Mouse (Mus musculus) limb, embryonic 14.5 days (tissue): ENCODE measurements around the gene Rubcn. TPM values are rescaled to one million over a fixed set of nuclear protein-coding genes. Genes with fewer than 3 reads are reported as not detected.
A peak's percentile ranks its signal among the peaks of the same experiment; 100 is the strongest.

Experiments used
- ATAC-seq: fragments of 200-750 bp; cut with Nextera tagmentation; 2 replicates; pipeline ENCODE4 v1.8.0; 2017; ENCODE audit warnings: low read depth, moderate number of reproducible peaks, moderate TSS enrichment; ENCODE audit not compliant: low FRiP score
- DNase-seq: peaks from one replicate; pipeline ENCODE4 v3.0.0-alpha.2; 2015; ENCODE audit warnings: low spot score
- H3K27ac ChIP-seq: fragments of 300-500 bp; sonication (generic); replicated peaks from 2 replicates; pipeline ENCODE4 v1.5.1; 2014; ENCODE audit warnings: low read depth, mild to moderate bottlenecking, low read length, moderate library complexity, mixed read lengths
- H3K27me3 ChIP-seq: fragments of 300-500 bp; sonication (generic); 2 replicates; pipeline ENCODE4 v1.6.1; 2014; ENCODE audit warnings: low read length, mixed read lengths; ENCODE audit not compliant: control insufficient read depth, insufficient read depth
- H3K36me3 ChIP-seq: fragments of 300-500 bp; sonication (generic); 2 replicates; pipeline ENCODE4 v1.6.1; 2014; ENCODE audit warnings: mild to moderate bottlenecking, low read length, moderate library complexity, mixed read lengths; ENCODE audit not compliant: control insufficient read depth, insufficient read depth
- H3K4me1 ChIP-seq: fragments of 300-500 bp; sonication (generic); 2 replicates; pipeline ENCODE4 v1.6.1; 2014; ENCODE audit warnings: antibody characterized with exemption, low read length, mixed read lengths; ENCODE audit not compliant: control insufficient read depth, insufficient read depth
- H3K4me2 ChIP-seq: fragments of 300-500 bp; sonication (generic); replicated peaks from 2 replicates; pipeline ENCODE4 v1.6.1; 2014; ENCODE audit warnings: low read depth, mild to moderate bottlenecking, low read length, moderate library complexity; ENCODE audit not compliant: severe bottlenecking
- H3K4me3 ChIP-seq: fragments of 300-500 bp; sonication (generic); replicated peaks from 2 replicates; pipeline ENCODE4 v1.5.1; 2014; ENCODE audit warnings: low read length
- H3K9ac ChIP-seq: fragments of 300-500 bp; sonication (generic); 2 replicates; pipeline ENCODE4 v1.6.1; 2014; ENCODE audit warnings: mild to moderate bottlenecking, low read depth, low read length, moderate library complexity; ENCODE audit not compliant: severe bottlenecking
- H3K9me3 ChIP-seq: fragments of 300-500 bp; sonication (generic); 2 replicates; pipeline ENCODE4 v1.6.1; 2016; ENCODE audit warnings: low read length; ENCODE audit not compliant: control insufficient read depth
- POLR2A ChIP-seq: fragments of 200-500 bp; IDR thresholded peaks from 2 replicates; pipeline ENCODE4 v1.8.0; 2012; ENCODE audit warnings: inconsistent platforms, mild to moderate bottlenecking, moderate library complexity, borderline replicate concordance; ENCODE audit not compliant: insufficient read depth, insufficient read length; ENCODE audit errors: extremely low read depth
- WGBS: fragments of 180-500 bp; shearing (Covaris S2); extraction: QIAGEN DNeasy Blood & Tissue Kit; methylation state at CpG from one replicate; pipeline ENCODE4 v1.1.7; 2014; 5-methylcytosine and 5-hydroxymethylcytosine counted together
- polyA plus RNA-seq, 2 experiments: library from polyadenylated mRNA; depleted of rRNA in 1 of 2; stranded (reverse) in 1 of 2; unstranded in 1 of 2; fragments of >200 nt; fragmentation: Nextera tagmentation in 1 of 2; extraction: Ambion mirVana in 1 of 2; gene quantifications; 2 replicates each; pipeline versions ENCODE4 v1.2.1 to v1.2.3; 2012 to 2014

Gene Rubcn
- polyA plus RNA-seq, 2 experiments: 19.6 to 35.7 TPM

GRCm38 (mm10) chr16:32821772-32822449 is 55.7 kb downstream of the Rubcn start:
- DNase-seq: no peak
- H3K36me3 ChIP-seq: peaks cover 45% of the 10 kb centered on the region
- no peaks in the 10 kb centered on the region for H3K4me1 ChIP-seq
- H3K27ac ChIP-seq: no peak overlapping the region
- no peaks in the 10 kb centered on the region for H3K9me3 ChIP-seq
- no peak for ATAC-seq
- TF ChIP-seq POLR2A: no peak
- WGBS: 65% methylated on average over 10 of the region's 10 CpGs
- H3K9ac ChIP-seq: no peak overlapping the region
- H3K4me2 ChIP-seq: no peak overlapping the region
- H3K27me3 ChIP-seq: no peaks in the 10 kb centered on the region
- no peak overlapping the region for H3K4me3 ChIP-seq

DNA sequence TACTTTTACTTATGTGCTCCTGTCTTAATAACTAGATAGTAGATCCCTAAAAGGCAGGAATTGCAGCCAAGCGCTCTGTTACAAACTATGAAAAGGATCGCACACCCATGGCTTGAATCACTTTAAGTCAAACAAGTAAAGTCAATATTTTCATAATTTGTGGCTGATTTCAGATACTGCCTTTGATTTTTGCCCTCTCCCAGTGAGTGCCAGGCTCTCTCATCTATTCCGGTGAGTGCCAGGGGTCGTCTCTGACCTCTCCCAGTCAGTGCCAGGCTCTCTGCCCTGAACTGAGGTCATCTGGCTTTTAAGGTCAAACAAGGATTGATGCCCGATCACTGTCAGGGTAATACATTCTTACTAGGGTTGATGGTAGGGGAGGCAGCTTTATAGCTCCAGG is 59.1 kb downstream of the Rubcn start:
- H3K27me3 ChIP-seq: no peaks in the 10 kb centered on the region
- H3K4me3 ChIP-seq: no peak overlapping the region
- ATAC-seq (no peak), DNase-seq (no peak)
- no peak for TF ChIP-seq POLR2A
- no peaks in the 10 kb centered on the region for H3K9me3 ChIP-seq
- WGBS: 83% methylated on average over 5 of the region's 5 CpGs
- H3K4me1 ChIP-seq: peaks cover 10% of the 10 kb centered on the region
- peaks cover 15% of the 10 kb centered on the region; the same call in 1 of the 2 replicates for H3K36me3 ChIP-seq
- no peak overlapping the region for H3K9ac ChIP-seq
- no peak overlapping the region for H3K27ac ChIP-seq
- H3K4me2 ChIP-seq: no peak overlapping the region

GRCm38 (mm10) chr16:32818036-32818435 is 59.5 kb downstream of the Rubcn start:
- Histone ChIP-seq H3K4me3 (no peak overlapping the region), H3K4me1 (peaks cover 10% of the 10 kb centered on the region), H3K9ac (no peak overlapping the region), H3K27me3 (no peaks in the 10 kb centered on the region), H3K27ac (no peak overlapping the region), H3K4me2 (no peak overlapping the region), H3K36me3 (0 out of 2 replicates have a peak, but pooled peaks cover 11% of the 10 kb centered on the region), H3K9me3 (no peaks in the 10 kb centered on the region)
- ATAC-seq (no peak), DNase-seq (no peak)
- TF ChIP-seq POLR2A: no peak
- 87% methylated on average over 4 of the region's 4 CpGs for WGBS

GRCm38 (mm10) chr16:32815160-32815605 is 62.4 kb downstream of the Rubcn start:
- Histone ChIP-seq H3K4me2 (peak overlapping the region; percentile 47), H3K27ac (no peak overlapping the region), H3K9ac (0 out of 2 replicates have a peak overlapping the region, but pooled peaks have one; percentile 12), H3K36me3 (no peaks in the 10 kb centered on the region), H3K4me1 (peaks cover 10% of the 10 kb centered on the region), H3K27me3 (no peaks in the 10 kb centered on the region), H3K4me3 (peak overlapping the region; percentile 19), H3K9me3 (no peaks in the 10 kb centered on the region)
- 2% methylated on average over 6 of the region's 6 CpGs for WGBS
- peak; percentile 20 for DNase-seq
- TF ChIP-seq POLR2A: no peak
- ATAC-seq: peak; percentile 75

GRCm38 (mm10) chr16:32814539-32814938 is 63.0 kb downstream of the Rubcn start:
- ATAC-seq: no peak
- Histone ChIP-seq H3K27me3 (no peaks in the 10 kb centered on the region), H3K27ac (no peak overlapping the region), H3K4me3 (peak overlapping the region; percentile 19), H3K9me3 (no peaks in the 10 kb centered on the region), H3K4me2 (peak overlapping the region; percentile 47), H3K4me1 (peaks cover 10% of the 10 kb centered on the region), H3K9ac (no peak overlapping the region), H3K36me3 (no peaks in the 10 kb centered on the region)
- no peak for DNase-seq
- no peak for TF ChIP-seq POLR2A
- 25% methylated on average over 14 of the region's 14 CpGs for WGBS
